Mouse (Mus musculus) hindbrain, postnatal 0 days (tissue): ENCODE data around the gene Drd2. TPM values are rescaled to one million over a fixed set of nuclear protein-coding genes. Genes with fewer than 3 reads are reported as not detected.

Source experiments
- ATAC-seq: fragments of 200-750 bp; cut with Nextera tagmentation; 2 replicates; pipeline ENCODE4 v1.8.0; 2017; ENCODE audit warnings: mild to moderate bottlenecking, moderate TSS enrichment, moderate library complexity
- DNase-seq: peaks from one replicate; pipeline ENCODE4 v3.0.0-alpha.2; 2015; ENCODE audit warnings: low spot score
- H3K27ac ChIP-seq: fragments of 300-500 bp; sonication (generic); 2 replicates; pipeline ENCODE4 v1.5.1; 2014; ENCODE audit warnings: mild to moderate bottlenecking
- H3K27me3 ChIP-seq: fragments of 300-500 bp; sonication (generic); 2 replicates; pipeline ENCODE4 v1.6.1; 2014; ENCODE audit warnings: low read length, mixed read lengths; ENCODE audit not compliant: insufficient read depth
- H3K36me3 ChIP-seq: fragments of 300-500 bp; sonication (generic); 2 replicates; pipeline ENCODE4 v1.6.1; 2014; ENCODE audit warnings: low read length, mixed read lengths; ENCODE audit not compliant: insufficient read depth
- H3K4me1 ChIP-seq: fragments of 300-500 bp; sonication (generic); 2 replicates; pipeline ENCODE4 v1.6.1; 2014; ENCODE audit warnings: antibody characterized with exemption, low read length, mixed read lengths; ENCODE audit not compliant: insufficient read depth
- H3K4me2 ChIP-seq: fragments of 300-500 bp; sonication (generic); 2 replicates; pipeline ENCODE4 v1.6.1; 2014; ENCODE audit warnings: low read depth, mild to moderate bottlenecking, low read length, moderate library complexity, mixed read lengths
- H3K4me3 ChIP-seq: fragments of 300-500 bp; sonication (generic); 2 replicates; pipeline ENCODE4 v1.5.1; 2014; ENCODE audit warnings: low read length
- H3K9ac ChIP-seq: fragments of 300-500 bp; sonication (generic); replicated peaks from 2 replicates; pipeline ENCODE4 v1.6.1; 2014; ENCODE audit warnings: mild to moderate bottlenecking, low read length, moderate library complexity, mixed read lengths
- H3K9me3 ChIP-seq: fragments of 300-500 bp; sonication (generic); 2 replicates; pipeline ENCODE4 v1.6.1; 2016; ENCODE audit warnings: low read length, mixed read lengths
- CTCF ChIP-seq: IDR thresholded peaks from 2 replicates; pipeline ENCODE4 v1.5.1; 2016; ENCODE audit warnings: antibody characterized with exemption, control low read depth, low read depth
- WGBS: fragments of 180-500 bp; shearing (Covaris S2); extraction: QIAGEN DNeasy Blood & Tissue Kit; methylation state at CpG from one replicate; pipeline ENCODE4 v1.1.7; 2014; 5-methylcytosine and 5-hydroxymethylcytosine counted together
- polyA plus RNA-seq: library from polyadenylated mRNA; unstranded; fragments of >200 nt; fragmentation: Nextera tagmentation; extraction: Ambion mirVana; gene quantifications from 2 replicates; pipeline ENCODE4 v1.2.1, GENCODE M21; 2015
- total RNA-seq: library from RNA; depleted of rRNA; stranded (reverse); fragments of >200 nt; gene quantifications from 2 replicates; pipeline ENCODE4 v1.2.3, GENCODE M21; 2014

Drd2 gene
- total and polyA plus RNA-seq, 2 experiments from 2014 or later: 4.9 to 8.4 TPM

DNA sequence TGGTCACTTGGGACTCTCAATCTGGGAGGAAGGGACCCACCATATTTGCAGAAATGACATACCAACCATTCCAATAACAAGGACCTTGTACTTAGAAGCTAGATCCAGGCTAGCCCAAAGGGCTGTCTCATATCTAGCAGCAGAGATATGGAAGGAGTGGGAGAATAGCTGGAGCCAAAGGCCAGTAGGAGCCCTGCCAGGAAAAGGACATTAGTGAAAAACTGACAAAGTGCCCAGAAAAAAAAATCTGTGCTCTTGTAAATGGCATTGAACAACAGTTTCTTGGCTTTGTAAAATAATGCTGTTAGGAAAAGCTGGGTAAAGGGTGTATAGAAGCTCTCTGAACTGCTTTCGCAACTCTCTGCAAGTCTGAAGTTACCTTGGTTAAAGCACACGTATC, 33.5 kb downstream of the Drd2 start:
- H3K9me3 ChIP-seq: no peaks in the 10 kb centered on the region
- H3K27me3 ChIP-seq: no peaks in the 10 kb centered on the region
- WGBS: 90% methylated on average over 2 of the region's 2 CpGs
- no peak overlapping the region for H3K9ac ChIP-seq
- H3K27ac ChIP-seq: no peak overlapping the region
- DNase-seq: no peak
- no peaks in the 10 kb centered on the region for H3K4me1 ChIP-seq
- no peak overlapping the region for H3K4me3 ChIP-seq
- ATAC-seq: no peak
- no peak overlapping the region for H3K4me2 ChIP-seq
- no peak for TF ChIP-seq CTCF
- no peaks in the 10 kb centered on the region for H3K36me3 ChIP-seq

DNA sequence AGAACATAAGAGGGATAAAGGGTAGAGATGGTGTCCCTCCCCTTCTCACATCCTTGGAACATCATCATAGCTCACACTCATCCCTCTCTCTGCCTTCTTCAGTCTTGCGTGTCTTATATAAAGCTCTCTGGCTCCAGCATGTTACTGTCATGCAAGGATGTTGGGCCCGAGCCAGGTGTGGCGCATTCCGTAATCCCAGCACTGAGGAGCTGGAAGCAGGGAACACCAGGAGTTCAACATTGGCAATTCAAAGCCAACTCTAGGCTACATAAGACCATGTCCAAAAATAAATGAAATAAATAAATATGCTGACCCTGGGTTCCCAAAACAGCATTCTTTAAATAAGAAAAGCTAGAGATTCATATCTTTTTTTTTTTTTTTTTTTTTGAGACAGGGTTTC, 39.5 kb downstream of the Drd2 start:
- 69% methylated on average over 4 of the region's 4 CpGs for WGBS
- no peak overlapping the region for H3K9ac ChIP-seq

DNA sequence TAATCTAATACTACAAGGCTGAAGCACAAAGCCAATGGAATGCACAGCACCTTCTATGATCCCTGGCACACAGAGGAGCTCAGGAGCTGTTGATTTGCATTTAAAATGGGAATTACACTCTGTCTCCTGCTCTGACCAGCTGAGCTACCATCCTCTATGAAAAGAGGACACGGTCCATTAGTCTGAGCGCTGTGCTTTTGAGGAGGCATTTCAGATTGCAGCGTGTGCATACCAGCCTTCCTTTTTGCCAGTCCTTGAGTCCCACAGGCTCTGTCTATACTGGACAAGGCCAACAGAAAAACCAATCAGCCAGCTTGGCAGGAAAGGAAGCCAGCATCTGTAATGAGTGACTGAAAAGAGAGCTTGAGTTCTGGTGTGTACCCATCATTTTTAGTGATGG, 43.6 kb downstream of the Drd2 start:
- ATAC-seq (no peak), DNase-seq (peak; percentile 21)
- no peaks in the 10 kb centered on the region for H3K4me1 ChIP-seq
- H3K4me2 ChIP-seq: no peak overlapping the region
- no peaks in the 10 kb centered on the region for H3K36me3 ChIP-seq
- no peak overlapping the region for H3K9ac ChIP-seq
- TF ChIP-seq CTCF: no peak
- H3K27me3 ChIP-seq: no peaks in the 10 kb centered on the region
- no peaks in the 10 kb centered on the region for H3K9me3 ChIP-seq
- WGBS: 18% methylated on average over 3 of the region's 3 CpGs
- H3K27ac ChIP-seq: no peak overlapping the region
- no peak overlapping the region for H3K4me3 ChIP-seq

More for the DNA sequence above, 39.5 kb downstream of the Drd2 start:
- Histone ChIP-seq H3K4me2 (no peak overlapping the region), H3K4me3 (no peak overlapping the region), H3K36me3 (no peaks in the 10 kb centered on the region), H3K9me3 (no peaks in the 10 kb centered on the region), H3K27ac (no peak overlapping the region), H3K27me3 (no peaks in the 10 kb centered on the region), H3K4me1 (no peaks in the 10 kb centered on the region)
- no peak for DNase-seq
- TF ChIP-seq CTCF: no peak
- no peak for ATAC-seq

DNA sequence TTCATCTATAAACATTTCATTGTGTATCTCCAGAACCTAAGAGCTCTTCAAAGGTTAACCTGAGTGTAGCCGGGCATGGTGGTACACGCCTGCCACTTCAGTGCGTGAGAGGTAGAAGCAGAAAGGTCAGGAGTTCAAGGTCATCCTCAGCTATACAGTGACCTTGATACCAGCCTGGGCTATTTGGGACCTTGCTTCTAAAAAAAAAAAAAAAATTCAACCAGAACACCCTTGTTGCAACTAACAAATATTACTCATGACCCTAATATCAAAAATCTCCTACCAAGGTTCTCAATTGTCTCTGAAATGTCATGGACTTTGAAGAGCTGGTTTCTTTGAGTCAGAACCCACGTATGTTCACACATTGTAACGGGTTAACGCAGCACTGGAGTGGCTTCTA, 44.4 kb downstream of the Drd2 start:
- Histone ChIP-seq H3K4me1 (no peaks in the 10 kb centered on the region), H3K9me3 (no peaks in the 10 kb centered on the region), H3K27me3 (no peaks in the 10 kb centered on the region), H3K4me3 (no peak overlapping the region), H3K9ac (no peak overlapping the region), H3K36me3 (no peaks in the 10 kb centered on the region), H3K27ac (no peak overlapping the region), H3K4me2 (no peak overlapping the region)
- no peak for DNase-seq
- ATAC-seq: no peak
- 91% methylated on average over 6 of the region's 6 CpGs for WGBS
- no peak for TF ChIP-seq CTCF

DNA sequence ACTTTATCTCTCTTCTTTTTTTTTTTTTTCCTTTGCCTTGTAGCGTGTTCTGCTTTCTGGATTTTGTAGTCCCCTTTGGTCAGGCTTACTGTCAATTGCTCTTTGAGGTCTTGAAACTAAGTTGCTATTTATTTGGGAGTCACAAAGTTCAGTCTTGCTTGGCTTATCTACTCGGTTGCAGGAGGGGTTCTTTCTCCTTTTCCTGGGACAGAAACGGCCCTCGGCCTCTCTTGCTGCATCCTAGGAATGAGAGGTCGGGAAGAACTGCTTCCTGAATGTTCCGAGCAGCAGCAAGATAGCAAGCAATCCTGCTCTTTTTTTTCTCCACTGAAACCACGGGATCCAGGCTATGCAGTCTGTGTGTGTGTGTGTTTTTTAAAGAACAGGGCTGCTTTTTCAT, 44.9 kb downstream of the Drd2 start:
- no peaks in the 10 kb centered on the region for H3K36me3 ChIP-seq
- no peaks in the 10 kb centered on the region for H3K27me3 ChIP-seq
- WGBS: 58% methylated on average over 7 of the region's 7 CpGs
- no peak for DNase-seq
- H3K9me3 ChIP-seq: no peaks in the 10 kb centered on the region
- H3K27ac ChIP-seq: no peak overlapping the region
- H3K9ac ChIP-seq: no peak overlapping the region
- H3K4me1 ChIP-seq: no peaks in the 10 kb centered on the region
- H3K4me2 ChIP-seq: no peak overlapping the region
- ATAC-seq: no peak
- no peak for TF ChIP-seq CTCF
- no peak overlapping the region for H3K4me3 ChIP-seq

DNA sequence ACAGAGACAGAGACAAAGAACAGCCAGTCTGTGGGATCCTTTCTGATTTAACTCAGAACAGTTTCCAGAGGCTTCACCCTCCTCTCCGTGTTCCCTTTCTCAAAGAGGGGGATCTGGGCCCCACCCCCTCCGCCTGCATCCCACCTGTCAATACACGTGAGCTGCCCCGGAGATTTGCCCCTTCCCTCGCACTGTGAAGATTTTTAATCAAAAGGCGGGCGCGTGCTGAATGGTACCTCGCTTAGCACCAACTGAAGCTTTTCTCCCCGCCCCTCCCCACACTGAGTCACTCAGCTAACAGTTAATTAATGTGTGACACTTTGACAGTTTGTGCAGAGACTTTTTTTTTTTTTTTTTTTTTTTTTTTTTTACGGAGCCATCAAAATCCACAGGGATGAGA, 45.7 kb downstream of the Drd2 start:
- H3K4me1 ChIP-seq: no peaks in the 10 kb centered on the region
- DNase-seq (no peak), ATAC-seq (no peak)
- no peak overlapping the region for H3K27ac ChIP-seq
- no peaks in the 10 kb centered on the region for H3K9me3 ChIP-seq
- no peak for TF ChIP-seq CTCF
- 31% methylated on average over 11 of the region's 11 CpGs for WGBS
- no peaks in the 10 kb centered on the region for H3K36me3 ChIP-seq
- no peaks in the 10 kb centered on the region for H3K27me3 ChIP-seq
- no peak overlapping the region for H3K4me3 ChIP-seq
- no peak overlapping the region for H3K9ac ChIP-seq
- H3K4me2 ChIP-seq: no peak overlapping the region

DNA sequence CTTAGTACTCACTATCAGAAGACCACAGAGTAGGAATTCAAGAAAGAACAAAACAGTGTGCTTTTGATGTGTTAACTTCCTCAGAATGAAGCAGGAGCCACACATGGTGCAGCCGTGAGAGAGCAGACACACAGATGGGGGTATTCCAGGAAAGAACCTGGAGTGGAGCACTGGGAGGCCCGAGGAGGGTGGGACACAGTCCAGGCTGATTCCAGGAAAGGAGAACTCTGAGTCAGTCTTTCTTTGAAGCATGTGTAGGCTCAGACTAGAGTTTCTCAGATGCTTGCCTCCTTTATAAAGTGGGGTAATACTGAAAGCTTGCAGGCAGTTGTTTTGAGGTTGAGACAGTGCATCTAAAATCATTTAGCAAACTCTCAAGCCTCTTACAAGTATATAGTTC, 51.8 kb downstream of the Drd2 start:
- no peak for TF ChIP-seq CTCF
- no peak overlapping the region for H3K4me2 ChIP-seq
- H3K27ac ChIP-seq: no peak overlapping the region
- H3K9ac ChIP-seq: no peak overlapping the region
- H3K27me3 ChIP-seq: no peaks in the 10 kb centered on the region
- H3K36me3 ChIP-seq: no peaks in the 10 kb centered on the region
- 50% methylated on average over 2 of the region's 2 CpGs for WGBS
- H3K9me3 ChIP-seq: no peaks in the 10 kb centered on the region
- ATAC-seq (no peak), DNase-seq (no peak)
- no peak overlapping the region for H3K4me3 ChIP-seq
- no peaks in the 10 kb centered on the region for H3K4me1 ChIP-seq
